Mouse (Mus musculus): Measurements from ENCODE around the gene Atf7ip.

Gene Atf7ip

GRCm38 (mm10) chr6:136486801-136487553 lies 19.0 kb upstream of the Atf7ip start:
- no peak for DNase-seq

- no peak for DNase-seq
Observed at GRCm38 (mm10) chr6:136487554-136487950, 18.4 kb upstream of the Atf7ip start.

- no peak for DNase-seq
Observed at GRCm38 (mm10) chr6:136489899-136490298, 16.1 kb upstream of the Atf7ip start.

- DNase-seq: no peak
Observed at GRCm38 (mm10) chr6:136490516-136491475, 15.2 kb upstream of the Atf7ip start.

GRCm38 (mm10) chr6:136491631-136492030 lies 14.3 kb upstream of the Atf7ip start:
- no peak for DNase-seq

GRCm38 (mm10) chr6:136492251-136492650 lies 13.7 kb upstream of the Atf7ip start:
- no peak for DNase-seq

- DNase-seq: no peak
Observed at GRCm38 (mm10) chr6:136493486-136493885, 12.5 kb upstream of the Atf7ip start.

- no peak for DNase-seq
Observed at GRCm38 (mm10) chr6:136493910-136494751, 11.8 kb upstream of the Atf7ip start.

- DNase-seq: no peak
Observed at GRCm38 (mm10) chr6:136495023-136495422, 10.9 kb upstream of the Atf7ip start.

- DNase-seq: peak; percentile 28
Observed at GRCm38 (mm10) chr6:136497744-136498143, 8.2 kb upstream of the Atf7ip start.

GRCm38 (mm10) chr6:136499292-136499977 lies 6.5 kb upstream of the Atf7ip start:
- no peak for DNase-seq

- DNase-seq: no peak
Observed at GRCm38 (mm10) chr6:136508652-136509051, 2.7 kb downstream of the Atf7ip start.

- DNase-seq: no peak
Observed at GRCm38 (mm10) chr6:136510945-136511344, 5.0 kb downstream of the Atf7ip start.

- no peak for DNase-seq
Observed at GRCm38 (mm10) chr6:136512351-136512750, 6.4 kb downstream of the Atf7ip start.

- no peak for DNase-seq
Observed at GRCm38 (mm10) chr6:136516626-136517025, 10.7 kb downstream of the Atf7ip start.

GRCm38 (mm10) chr6:136517221-136517620 lies 11.3 kb downstream of the Atf7ip start:
- DNase-seq: no peak

- peak; percentile 99 for DNase-seq
Observed at GRCm38 (mm10) chr6:136518537-136519246, 12.7 kb downstream of the Atf7ip start.

- DNase-seq: no peak
Observed at GRCm38 (mm10) chr6:136519254-136519653, 13.3 kb downstream of the Atf7ip start.

GRCm38 (mm10) chr6:136520361-136520760 lies 14.4 kb downstream of the Atf7ip start:
- no peak for DNase-seq

- no peak for DNase-seq
Observed at GRCm38 (mm10) chr6:136521681-136522080, 15.7 kb downstream of the Atf7ip start.

- DNase-seq: no peak
Observed at GRCm38 (mm10) chr6:136522658-136523057, 16.7 kb downstream of the Atf7ip start.

- no peak for DNase-seq
Observed at GRCm38 (mm10) chr6:136524751-136525150, 18.8 kb downstream of the Atf7ip start.
